Mouse (Mus musculus): ENCODE results near the gene Phka2. TPM values are rescaled to one million over a fixed set of nuclear protein-coding genes. Genes with fewer than 3 reads are reported as not detected.

Phka2 gene
- polyA plus RNA-seq, 1 experiment from 2014 or later: 9.6 TPM

- WGBS: 68% methylated on average over 4 of the region's 4 CpGs
Observed at GRCm38 (mm10) chrX:160588523-160588922, 86.6 kb downstream of the Phka2 start.

GRCm38 (mm10) chrX:160590147-160590546 is 88.2 kb downstream of the Phka2 start:
- H3K9ac ChIP-seq (ENCODE audit: low read depth, low read length): no peak overlapping the region

More at GRCm38 (mm10) chrX:160588523-160588922, 86.6 kb downstream of the Phka2 start:
- Histone ChIP-seq H3K4me1 (ENCODE audit: control insufficient read depth, insufficient read depth, low read depth, low read length) (no peaks in the 10 kb centered on the region), H3K9me3 (ENCODE audit: control insufficient read depth, low read length) (no peaks in the 10 kb centered on the region), H3K27ac (ENCODE audit: low read depth, low read length) (no peak overlapping the region), H3K36me3 (ENCODE audit: control insufficient read depth, insufficient read depth, low read length) (no peaks in the 10 kb centered on the region), H3K4me2 (ENCODE audit: low read length) (no peak overlapping the region), H3K4me3 (ENCODE audit: low read length) (no peak overlapping the region), H3K9ac (ENCODE audit: low read depth, low read length) (no peak overlapping the region), H3K27me3 (replicated peaks; ENCODE audit: control insufficient read depth, insufficient read depth, low read length) (no peaks in the 10 kb centered on the region; the same call in 1 of the 2 replicates)
- ATAC-seq: 0 out of 2 replicates have a peak, but pooled peaks have one; percentile 48

GRCm38 (mm10) chrX:160592933-160593332 is 91.0 kb downstream of the Phka2 start:
- Histone ChIP-seq H3K27ac (ENCODE audit: low read depth, low read length) (no peak overlapping the region), H3K4me2 (ENCODE audit: low read length) (no peak overlapping the region), H3K27me3 (replicated peaks; ENCODE audit: control insufficient read depth, insufficient read depth, low read length) (no peaks in the 10 kb centered on the region), H3K9me3 (ENCODE audit: control insufficient read depth, low read length) (no peaks in the 10 kb centered on the region), H3K36me3 (ENCODE audit: control insufficient read depth, insufficient read depth, low read length) (no peaks in the 10 kb centered on the region), H3K9ac (ENCODE audit: low read depth, low read length) (no peak overlapping the region), H3K4me3 (ENCODE audit: low read length) (no peak overlapping the region), H3K4me1 (ENCODE audit: control insufficient read depth, insufficient read depth, low read depth, low read length) (no peaks in the 10 kb centered on the region)
- no peak for ATAC-seq
- WGBS: 79% methylated on average over 6 of the region's 6 CpGs

More at GRCm38 (mm10) chrX:160590147-160590546, 88.2 kb downstream of the Phka2 start:
- Histone ChIP-seq H3K27ac (ENCODE audit: low read depth, low read length) (no peak overlapping the region), H3K36me3 (ENCODE audit: control insufficient read depth, insufficient read depth, low read length) (no peaks in the 10 kb centered on the region), H3K9me3 (ENCODE audit: control insufficient read depth, low read length) (no peaks in the 10 kb centered on the region), H3K4me2 (ENCODE audit: low read length) (no peak overlapping the region), H3K4me1 (ENCODE audit: control insufficient read depth, insufficient read depth, low read depth, low read length) (no peaks in the 10 kb centered on the region), H3K27me3 (replicated peaks; ENCODE audit: control insufficient read depth, insufficient read depth, low read length) (no peaks in the 10 kb centered on the region; the same call in 1 of the 2 replicates), H3K4me3 (ENCODE audit: low read length) (no peak overlapping the region)
- 88% methylated on average over 7 of the region's 7 CpGs for WGBS
- ATAC-seq: no peak

- no peaks in the 10 kb centered on the region; the same call in 1 of the 2 replicates for H3K27me3 ChIP-seq (replicated peaks; ENCODE audit: control insufficient read depth, insufficient read depth, low read length)
- H3K27ac ChIP-seq (ENCODE audit: low read depth, low read length): no peak overlapping the region
- H3K9me3 ChIP-seq (ENCODE audit: control insufficient read depth, low read length): no peaks in the 10 kb centered on the region
- H3K4me1 ChIP-seq (ENCODE audit: control insufficient read depth, insufficient read depth, low read depth, low read length): peaks cover 6% of the 10 kb centered on the region
- H3K36me3 ChIP-seq (ENCODE audit: control insufficient read depth, insufficient read depth, low read length): no peaks in the 10 kb centered on the region
- H3K4me3 ChIP-seq (ENCODE audit: low read length): no peak overlapping the region
- WGBS: 54% methylated on average over 2 of the region's 2 CpGs
- no peak for ATAC-seq
- no peak overlapping the region for H3K9ac ChIP-seq (ENCODE audit: low read depth, low read length)
- H3K4me2 ChIP-seq (ENCODE audit: low read length): no peak overlapping the region
Observed at GRCm38 (mm10) chrX:160598055-160598454, 96.1 kb downstream of the Phka2 start.

GRCm38 (mm10) chrX:160598562-160599458 is 96.8 kb downstream of the Phka2 start:
- H3K27me3 ChIP-seq (replicated peaks; ENCODE audit: control insufficient read depth, insufficient read depth, low read length): no peaks in the 10 kb centered on the region; the same call in 1 of the 2 replicates
- no peak overlapping the region for H3K9ac ChIP-seq (ENCODE audit: low read depth, low read length)
- ATAC-seq: peak; percentile 89
- peak overlapping the region; percentile 8; the same call in 1 of the 2 replicates for H3K27ac ChIP-seq (ENCODE audit: low read depth, low read length)
- no peak overlapping the region for H3K4me2 ChIP-seq (ENCODE audit: low read length)
- 23% methylated on average over 3 of the region's 3 CpGs for WGBS
- no peak overlapping the region for H3K4me3 ChIP-seq (ENCODE audit: low read length)
- H3K36me3 ChIP-seq (ENCODE audit: control insufficient read depth, insufficient read depth, low read length): no peaks in the 10 kb centered on the region
- no peaks in the 10 kb centered on the region for H3K9me3 ChIP-seq (ENCODE audit: control insufficient read depth, low read length)
- H3K4me1 ChIP-seq (ENCODE audit: control insufficient read depth, insufficient read depth, low read depth, low read length): peaks cover 6% of the 10 kb centered on the region

- no peak overlapping the region for H3K27ac ChIP-seq (ENCODE audit: low read depth, low read length)
- H3K9ac ChIP-seq (ENCODE audit: low read depth, low read length): no peak overlapping the region
- no peak for ATAC-seq
- H3K36me3 ChIP-seq (ENCODE audit: control insufficient read depth, insufficient read depth, low read length): no peaks in the 10 kb centered on the region
- no peaks in the 10 kb centered on the region; the same call in 1 of the 2 replicates for H3K27me3 ChIP-seq (replicated peaks; ENCODE audit: control insufficient read depth, insufficient read depth, low read length)
- no peak overlapping the region for H3K4me2 ChIP-seq (ENCODE audit: low read length)
- WGBS: 50% methylated on average over 3 of the region's 3 CpGs
- peaks cover 6% of the 10 kb centered on the region for H3K4me1 ChIP-seq (ENCODE audit: control insufficient read depth, insufficient read depth, low read depth, low read length)
- no peak overlapping the region for H3K4me3 ChIP-seq (ENCODE audit: low read length)
- no peaks in the 10 kb centered on the region for H3K9me3 ChIP-seq (ENCODE audit: control insufficient read depth, low read length)
Observed at GRCm38 (mm10) chrX:160601053-160601452, 99.1 kb downstream of the Phka2 start.

- no peaks in the 10 kb centered on the region; the same call in 1 of the 2 replicates for H3K27me3 ChIP-seq (replicated peaks; ENCODE audit: control insufficient read depth, insufficient read depth, low read length)
- no peak overlapping the region for H3K9ac ChIP-seq (ENCODE audit: low read depth, low read length)
- H3K9me3 ChIP-seq (ENCODE audit: control insufficient read depth, low read length): no peaks in the 10 kb centered on the region
- H3K36me3 ChIP-seq (ENCODE audit: control insufficient read depth, insufficient read depth, low read length): no peaks in the 10 kb centered on the region
- no peak for ATAC-seq
- H3K4me2 ChIP-seq (ENCODE audit: low read length): no peak overlapping the region
- 77% methylated on average over 1 of the region's 1 CpGs for WGBS
- no peak overlapping the region for H3K4me3 ChIP-seq (ENCODE audit: low read length)
- H3K4me1 ChIP-seq (ENCODE audit: control insufficient read depth, insufficient read depth, low read depth, low read length): peaks cover 6% of the 10 kb centered on the region
- H3K27ac ChIP-seq (ENCODE audit: low read depth, low read length): no peak overlapping the region
Observed at GRCm38 (mm10) chrX:160602770-160603169, 100.8 kb downstream of the Phka2 start.

GRCm38 (mm10) chrX:160603316-160603715 is 101.3 kb downstream of the Phka2 start:
- peaks cover 6% of the 10 kb centered on the region for H3K4me1 ChIP-seq (ENCODE audit: control insufficient read depth, insufficient read depth, low read depth, low read length)
- H3K9ac ChIP-seq (ENCODE audit: low read depth, low read length): no peak overlapping the region
- WGBS: 89% methylated on average over 2 of the region's 2 CpGs
- no peaks in the 10 kb centered on the region for H3K36me3 ChIP-seq (ENCODE audit: control insufficient read depth, insufficient read depth, low read length)
- no peak overlapping the region for H3K4me2 ChIP-seq (ENCODE audit: low read length)
- no peak overlapping the region for H3K27ac ChIP-seq (ENCODE audit: low read depth, low read length)
- no peak for ATAC-seq
- no peaks in the 10 kb centered on the region for H3K9me3 ChIP-seq (ENCODE audit: control insufficient read depth, low read length)
- H3K4me3 ChIP-seq (ENCODE audit: low read length): no peak overlapping the region
- no peaks in the 10 kb centered on the region; the same call in 1 of the 2 replicates for H3K27me3 ChIP-seq (replicated peaks; ENCODE audit: control insufficient read depth, insufficient read depth, low read length)

GRCm38 (mm10) chrX:160603981-160604541 is 102.1 kb downstream of the Phka2 start:
- ATAC-seq: no peak

More at GRCm38 (mm10) chrX:160603981-160604541, 102.1 kb downstream of the Phka2 start:
- H3K27me3 ChIP-seq (replicated peaks; ENCODE audit: control insufficient read depth, insufficient read depth, low read length): no peaks in the 10 kb centered on the region; the same call in 1 of the 2 replicates
- peaks cover under 1% of the 10 kb centered on the region for H3K4me1 ChIP-seq (ENCODE audit: control insufficient read depth, insufficient read depth, low read depth, low read length)
- H3K27ac ChIP-seq (ENCODE audit: low read depth, low read length): no peak overlapping the region
- no peak overlapping the region for H3K4me3 ChIP-seq (ENCODE audit: low read length)
- no peak overlapping the region for H3K9ac ChIP-seq (ENCODE audit: low read depth, low read length)
- H3K4me2 ChIP-seq (ENCODE audit: low read length): no peak overlapping the region
- H3K36me3 ChIP-seq (ENCODE audit: control insufficient read depth, insufficient read depth, low read length): no peaks in the 10 kb centered on the region
- H3K9me3 ChIP-seq (ENCODE audit: control insufficient read depth, low read length): no peaks in the 10 kb centered on the region
- WGBS: 51% methylated on average over 6 of the region's 6 CpGs
